Mouse (Mus musculus) MEL (cell line): ENCODE measurements around the gene Ube2l6. TPM values are rescaled to one million over a fixed set of nuclear protein-coding genes. Genes with fewer than 3 reads are reported as not detected.
A peak's percentile ranks its signal among the peaks of the same experiment; 100 is the strongest.

Source experiments
- DNase-seq: peaks from one replicate; pipeline ENCODE4 v3.0.0; 2011; ENCODE audit warnings: low read depth, low spot score
- H3K27ac ChIP-seq: 2 replicates; pipeline ENCODE4 v1.5.1; 2012; ENCODE audit warnings: low read depth, mild to moderate bottlenecking, control low read depth, low read length, moderate library complexity; ENCODE audit not compliant: control insufficient read depth
- H3K27me3 ChIP-seq, 2 experiments: fragments of 150-350 bp in 1 of 2; sonication (generic) in 1 of 2; 2 replicates each; pipeline ENCODE4 v1.6.1; 2012; ENCODE audit warnings: low read length in 2 of 2, mild to moderate bottlenecking in 2 of 2, improper control_type of control experiment in 1 of 2, moderate library complexity in 1 of 2; ENCODE audit not compliant: insufficient read depth in 2 of 2, control insufficient read depth in 1 of 2
- H3K36me3 ChIP-seq, 2 experiments: 2 replicates each; pipeline ENCODE4 v1.6.1; 2012 to 2014; ENCODE audit warnings: low read length in 2 of 2, improper control_type of control experiment in 1 of 2, inconsistent platforms in 1 of 2, mild to moderate bottlenecking in 1 of 2; ENCODE audit not compliant: insufficient read depth in 2 of 2, control insufficient read depth in 1 of 2
- H3K4me1 ChIP-seq, 2 experiments: fragments of 150-350 bp in 1 of 2; sonication (generic) in 1 of 2; 2 replicates each; pipeline ENCODE4 v1.6.1; 2012; ENCODE audit warnings: low read length in 2 of 2, improper control_type of control experiment in 1 of 2, mild to moderate bottlenecking in 1 of 2; ENCODE audit not compliant: insufficient read depth in 2 of 2, control insufficient read depth in 1 of 2
- H3K4me3 ChIP-seq, 2 experiments: fragments of 150-350 bp in 1 of 2; sonication (generic) in 1 of 2; 2 replicates each; pipeline ENCODE4 v1.5.1; 2012; ENCODE audit warnings: low read depth in 2 of 2, low read length in 2 of 2, mild to moderate bottlenecking in 2 of 2, moderate library complexity in 2 of 2, control low read depth in 1 of 2, improper control_type of control experiment in 1 of 2; ENCODE audit not compliant: control insufficient read depth in 1 of 2, insufficient read depth in 1 of 2
- H3K79me2 ChIP-seq: 2 replicates; pipeline ENCODE4 v1.6.1; 2012; ENCODE audit warnings: mild to moderate bottlenecking, low read length, moderate library complexity; ENCODE audit not compliant: control insufficient read depth, poor library complexity, insufficient read depth
- H3K9ac ChIP-seq: 2 replicates; pipeline ENCODE4 v1.6.1; 2012; ENCODE audit warnings: low read depth, mild to moderate bottlenecking, control low read depth, low read length, moderate library complexity; ENCODE audit not compliant: control insufficient read depth, poor library complexity, severe bottlenecking
- H3K9me3 ChIP-seq: fragments of 150-350 bp; sonication (generic); replicated peaks from 2 replicates; pipeline ENCODE4 v1.6.1; 2012; ENCODE audit warnings: mild to moderate bottlenecking, low read length, improper control_type of control experiment, moderate library complexity; ENCODE audit not compliant: insufficient read depth
- CHD1 ChIP-seq: IDR thresholded peaks from 2 replicates; pipeline ENCODE4 v1.6.1; 2012; ENCODE audit warnings: low read depth, mild to moderate bottlenecking, inconsistent platforms, low read length, improper control_type of control experiment
- CHD2 ChIP-seq: IDR thresholded peaks from 2 replicates; pipeline ENCODE4 v1.6.1; 2011; ENCODE audit warnings: low read length, improper control_type of control experiment
- EP300 ChIP-seq, 2 experiments: IDR thresholded peaks; 2 replicates each; pipeline ENCODE4 v1.6.1; 2011; ENCODE audit warnings: improper control_type of control experiment in 2 of 2, low read length in 2 of 2, low read depth in 1 of 2, mild to moderate bottlenecking in 1 of 2
- ETS1 ChIP-seq: IDR thresholded peaks from 2 replicates; pipeline ENCODE4 v1.6.1; 2012; ENCODE audit warnings: low read depth, mild to moderate bottlenecking, inconsistent platforms, low read length, improper control_type of control experiment, moderate library complexity
- GATA1 ChIP-seq: IDR thresholded peaks from 2 replicates; pipeline ENCODE4 v1.6.1; 2011; ENCODE audit warnings: low read depth, low read length, improper control_type of control experiment
- MAZ ChIP-seq: IDR thresholded peaks from 2 replicates; pipeline ENCODE4 v1.6.1; 2012; ENCODE audit warnings: low read depth, mild to moderate bottlenecking, inconsistent platforms, low read length, improper control_type of control experiment
- MEF2A ChIP-seq: IDR thresholded peaks from 2 replicates; pipeline ENCODE4 v1.6.1; 2014; ENCODE audit warnings: low read depth, mild to moderate bottlenecking, inconsistent platforms, low read length, improper control_type of control experiment; ENCODE audit not compliant: poor library complexity, insufficient replicate concordance, severe bottlenecking; ENCODE audit errors: extremely low read depth
- MXI1 ChIP-seq: IDR thresholded peaks from 2 replicates; pipeline ENCODE4 v1.6.1; 2011; ENCODE audit warnings: mild to moderate bottlenecking, low read depth, low read length, improper control_type of control experiment
- NRF1 ChIP-seq: IDR thresholded peaks from 2 replicates; pipeline ENCODE4 v1.6.1; 2014; ENCODE audit warnings: low read depth, mild to moderate bottlenecking, inconsistent platforms, low read length, improper control_type of control experiment, moderate library complexity; ENCODE audit not compliant: poor library complexity, insufficient read depth, severe bottlenecking
- POLR2AphosphoS5 ChIP-seq: IDR thresholded peaks from 2 replicates; pipeline ENCODE4 v1.6.1; 2012; ENCODE audit warnings: low read depth, borderline replicate concordance, mild to moderate bottlenecking, inconsistent platforms, low read length, moderate library complexity, mixed read lengths
- RAD21 ChIP-seq: IDR thresholded peaks from 2 replicates; pipeline ENCODE4 v1.6.1; 2011; ENCODE audit warnings: mild to moderate bottlenecking, low read depth, low read length, improper control_type of control experiment
- RCOR1 ChIP-seq: IDR thresholded peaks from 2 replicates; pipeline ENCODE4 v1.6.1; 2012; ENCODE audit warnings: low read depth, mild to moderate bottlenecking, inconsistent platforms, low read length, improper control_type of control experiment
- SMC3 ChIP-seq: IDR thresholded peaks from 2 replicates; pipeline ENCODE4 v1.6.1; 2011; ENCODE audit warnings: low read depth, low read length, improper control_type of control experiment
- TBP ChIP-seq: IDR thresholded peaks from 2 replicates; pipeline ENCODE4 v1.8.0; 2011; ENCODE audit warnings: low read depth, low read length, improper control_type of control experiment
- TCF12 ChIP-seq: IDR thresholded peaks from 2 replicates; pipeline ENCODE4 v1.6.1; 2014; ENCODE audit warnings: low read depth, mild to moderate bottlenecking, inconsistent platforms, low read length, improper control_type of control experiment, moderate library complexity
- USF1 ChIP-seq: IDR thresholded peaks from 2 replicates; pipeline ENCODE4 v1.6.1; 2014; ENCODE audit warnings: low read depth, mild to moderate bottlenecking, inconsistent platforms, low read length, improper control_type of control experiment, moderate library complexity
- USF2 ChIP-seq, 2 experiments: IDR thresholded peaks; 2 replicates each; pipeline ENCODE4 v1.6.1; 2011 to 2012; ENCODE audit warnings: improper control_type of control experiment in 2 of 2, low read length in 2 of 2, borderline replicate concordance in 1 of 2, inconsistent platforms in 1 of 2, low read depth in 1 of 2, mild to moderate bottlenecking in 1 of 2; ENCODE audit not compliant: insufficient read depth in 1 of 2
- ZC3H11A ChIP-seq: IDR thresholded peaks from 2 replicates; pipeline ENCODE4 v1.6.1; 2012; ENCODE audit warnings: low read depth, mild to moderate bottlenecking, inconsistent platforms, low read length, improper control_type of control experiment
- ZKSCAN1 ChIP-seq: IDR thresholded peaks from 2 replicates; pipeline ENCODE4 v1.6.1; 2012; ENCODE audit warnings: low read depth, mild to moderate bottlenecking, inconsistent platforms, low read length, improper control_type of control experiment, moderate library complexity
- ZNF384 ChIP-seq: IDR thresholded peaks from 2 replicates; pipeline ENCODE4 v1.6.1; 2012; ENCODE audit warnings: low read depth, mild to moderate bottlenecking, inconsistent platforms, low read length, improper control_type of control experiment
- polyA plus RNA-seq, 2 experiments: library from polyadenylated mRNA; stranded (reverse) in 1 of 2; unstranded in 1 of 2; fragments of >175 nt in 1 of 2; fragments of >200 nt in 1 of 2; gene quantifications; 2 replicates each; pipeline versions ENCODE4 v1.2.1 to v1.2.4; 2012; ENCODE audit warnings: low replicate concordance in 2 of 2, low read depth in 1 of 2; ENCODE audit not compliant: insufficient read length in 2 of 2, insufficient read depth in 1 of 2, missing spikeins in 1 of 2
- total RNA-seq: library from RNA; depleted of rRNA; stranded (reverse); fragments of 300-350 nt; gene quantifications from 2 replicates; pipeline ENCODE4 v1.2.3, GENCODE M21; 2012

Gene Ube2l6
- total and polyA plus RNA-seq, 3 experiments = 17.5 to 37.0 TPM; not detected in 1

DNA sequence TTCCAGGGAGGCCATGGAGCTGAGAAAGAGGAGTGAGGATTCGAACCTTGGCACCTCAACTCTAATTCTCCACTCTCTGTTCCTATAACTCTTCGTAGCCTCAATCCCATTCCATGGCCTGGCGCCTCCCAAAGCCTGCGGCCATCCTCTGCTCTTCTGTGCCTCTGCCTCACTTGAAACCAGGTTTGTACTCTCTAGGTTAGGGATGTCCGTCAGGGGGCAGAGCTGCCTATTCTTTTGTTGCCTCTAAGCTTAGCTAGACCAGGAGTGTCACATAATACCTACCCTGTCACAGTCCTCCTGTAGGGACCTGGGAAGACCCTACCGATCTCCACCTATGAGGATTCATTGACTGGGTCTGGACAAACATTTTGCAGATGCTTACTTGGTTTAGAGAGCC is 14.0 kb downstream of the Ube2l6 start:
- H3K4me1 ChIP-seq = peaks cover 4 to 15% of the 10 kb centered on the region in 2 experiments; a peak in 3 of 4 replicates
- no peaks in the 10 kb centered on the region for H3K27me3 ChIP-seq
- peak overlapping the region; percentile 67 for H3K27ac ChIP-seq
- no peaks in the 10 kb centered on the region for H3K9me3 ChIP-seq
- H3K36me3 ChIP-seq = peaks cover 0 to 15% of the 10 kb centered on the region in 2 experiments; a peak in 2 of 4 replicates
- DNase-seq = no peak
- no peaks in the 10 kb centered on the region for H3K79me2 ChIP-seq
- TF ChIP-seq CHD2 (no peak), CHD1 (no peak), ETS1 (no peak), ZKSCAN1 (no peak), POLR2AphosphoS5 (no peak), MAZ (no peak), USF1 (no peak), NRF1 (no peak), USF2 (IDR thresholded peaks at IDR 0.05; ENCODE audit: borderline replicate concordance in 1 of 2, insufficient read depth in 1 of 2, low read depth in 1 of 2, low read length in 2 of 2) (no peak), RCOR1 (no peak), TCF12 (no peak), SMC3 (no peak), ZC3H11A (no peak), EP300 (IDR thresholded peaks at IDR 0.05; ENCODE audit: low read depth in 1 of 2, low read length in 2 of 2) (no peak), MXI1 (no peak), ZNF384 (no peak), GATA1 (no peak)
- TF ChIP-seq, all 39 proteins: peak for 0
- H3K4me3 ChIP-seq = no peak overlapping the region
- no peak overlapping the region for H3K9ac ChIP-seq

DNA sequence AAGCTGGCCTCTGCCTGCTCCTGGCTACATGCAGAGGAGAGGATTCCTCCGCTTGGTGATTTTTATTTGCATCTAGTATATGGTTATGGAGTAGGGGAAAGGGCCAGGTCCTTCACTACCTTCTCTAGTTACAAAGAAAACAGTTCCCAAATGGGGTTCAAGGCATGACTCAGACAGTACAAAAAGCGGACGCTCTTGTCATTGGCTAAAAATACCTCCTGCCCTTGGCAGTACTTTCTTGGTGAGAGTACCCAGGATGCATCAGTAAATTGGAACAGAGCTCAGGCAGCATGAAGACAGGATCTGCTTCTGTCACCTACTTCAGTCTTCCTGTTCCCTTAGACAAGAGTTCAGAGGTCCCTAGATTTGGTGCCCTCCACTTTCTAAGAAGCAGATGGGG is 21.2 kb downstream of the Ube2l6 start:
- peak; percentile 75 for DNase-seq
- peaks cover 0 to 2% of the 10 kb centered on the region in 2 experiments; a peak in 1 of 4 replicates for H3K36me3 ChIP-seq
- no peaks in the 10 kb centered on the region for H3K79me2 ChIP-seq
- no peaks in the 10 kb centered on the region for H3K27me3 ChIP-seq
- H3K4me3 ChIP-seq = no peak overlapping the region
- peaks cover 5 to 17% of the 10 kb centered on the region in 2 experiments; a peak in 2 of 4 replicates for H3K4me1 ChIP-seq
- H3K9ac ChIP-seq = no peak overlapping the region
- TF ChIP-seq TBP (0 out of 2 replicates have a peak, but pooled peaks have one; percentile 46), RAD21 (no peak), MEF2A (peak; percentile 54; the same call in 1 of the 2 replicates)
- no peaks in the 10 kb centered on the region for H3K9me3 ChIP-seq
- no peak overlapping the region for H3K27ac ChIP-seq
